Mouse (Mus musculus) right cerebral cortex, adult 2 months (tissue): Measurements from ENCODE around the gene Piwil1.
"Not testable (repeated sequence)": the region's sequence is repeated elsewhere in the genome, so short reads cannot be mapped to it uniquely, and the experiment has no call there.

Experiments used
- DNase-seq, 2 experiments: peaks; one replicate each; pipeline ENCODE4 v3.0.0; 2021 to 2022; ENCODE audit warnings: low spot score in 2 of 2

Piwil1 gene

GRCm38 (mm10) chr5:128710596-128710995, 8.3 kb downstream of the Piwil1 start:
- no peak for DNase-seq

GRCm38 (mm10) chr5:128711847-128712246, 9.5 kb downstream of the Piwil1 start:
- no peak for DNase-seq

- no peak for DNase-seq
Measured at GRCm38 (mm10) chr5:128715171-128715570, 12.8 kb downstream of the Piwil1 start.

GRCm38 (mm10) chr5:128720461-128720860, 18.1 kb downstream of the Piwil1 start:
- not testable (repeated sequence) for DNase-seq

- DNase-seq: no peak
Measured at GRCm38 (mm10) chr5:128729341-128729740, 27.0 kb downstream of the Piwil1 start.

GRCm38 (mm10) chr5:128730634-128731033, 28.3 kb downstream of the Piwil1 start:
- DNase-seq: peak in 1 of 2 experiments; percentile 58

GRCm38 (mm10) chr5:128732416-128733014, 30.2 kb downstream of the Piwil1 start:
- no peak for DNase-seq

GRCm38 (mm10) chr5:128733955-128734354, 31.6 kb downstream of the Piwil1 start:
- DNase-seq: peak; percentile 71

- no peak for DNase-seq
Measured at GRCm38 (mm10) chr5:128735921-128736320, 33.6 kb downstream of the Piwil1 start.

GRCm38 (mm10) chr5:128739168-128739837, 37.0 kb downstream of the Piwil1 start:
- no peak for DNase-seq

- no peak for DNase-seq
Measured at GRCm38 (mm10) chr5:128739838-128740171, 37.5 kb downstream of the Piwil1 start.

- no peak for DNase-seq
Measured at GRCm38 (mm10) chr5:128744351-128744750, 42.0 kb downstream of the Piwil1 start.

GRCm38 (mm10) chr5:128745206-128745605, 42.9 kb downstream of the Piwil1 start:
- DNase-seq: no peak

- peak in 1 of 2 experiments; percentile 37 for DNase-seq
Measured at GRCm38 (mm10) chr5:128746261-128746660, 43.9 kb downstream of the Piwil1 start.

- no peak for DNase-seq
Measured at GRCm38 (mm10) chr5:128761118-128761517, 58.8 kb downstream of the Piwil1 start.

- no peak for DNase-seq
Measured at GRCm38 (mm10) chr5:128769026-128769631, 66.8 kb downstream of the Piwil1 start.

- DNase-seq: no peak
Measured at GRCm38 (mm10) chr5:128776386-128776785, 74.1 kb downstream of the Piwil1 start.

GRCm38 (mm10) chr5:128781621-128782020, 79.3 kb downstream of the Piwil1 start:
- DNase-seq: no peak

GRCm38 (mm10) chr5:128800592-128800991, 98.3 kb downstream of the Piwil1 start:
- DNase-seq: peak in 1 of 2 experiments; percentile 50
